Mouse (Mus musculus) kidney, adult 9 months (tissue): Measurements from ENCODE around the gene Glis3.

Source experiments
- DNase-seq: peaks from one replicate; pipeline ENCODE4 v3.0.0; 2022

Gene Glis3

DNA sequence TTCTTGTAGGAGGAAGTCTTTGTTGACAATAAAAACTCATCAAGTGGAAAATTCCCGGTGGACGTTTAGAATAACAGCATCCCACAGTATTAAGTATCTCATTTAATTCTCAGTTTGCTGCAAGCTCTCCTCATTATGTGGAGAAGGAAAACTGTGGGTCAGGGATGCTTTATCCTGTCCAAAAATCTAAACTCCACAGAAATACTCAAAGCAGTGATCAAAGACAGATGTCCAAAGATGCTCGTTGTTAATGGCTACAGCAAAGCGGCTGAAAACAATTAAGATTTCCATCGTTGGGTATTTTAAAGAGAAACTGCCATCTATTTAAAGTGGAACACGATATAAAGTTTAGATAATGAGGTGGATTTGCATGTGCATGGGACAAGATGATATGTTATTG lies 454.2 kb downstream of the Glis3 start:
- DNase-seq: no peak

DNA sequence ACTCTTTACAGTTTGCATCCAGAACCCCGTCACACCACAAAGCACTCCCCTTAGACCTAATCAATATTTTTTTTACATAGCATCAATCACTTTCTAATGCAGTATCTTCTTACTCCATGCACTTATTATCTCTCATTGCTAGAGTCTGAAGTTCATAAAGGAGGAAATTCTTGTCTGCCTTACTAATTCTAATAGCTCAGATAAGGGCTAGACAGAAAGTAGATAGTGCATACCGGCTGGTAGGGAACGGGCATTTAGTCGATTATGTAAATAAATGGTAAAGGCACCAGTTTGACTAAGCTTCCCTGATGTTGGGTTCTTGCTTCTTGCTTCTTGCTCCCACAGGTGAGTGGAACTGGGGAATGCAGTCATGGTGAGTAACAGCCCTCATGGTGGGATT lies 468.2 kb downstream of the Glis3 start:
- no peak for DNase-seq
